Mouse (Mus musculus) ES-Bruce4 (cell line): ENCODE measurements at regions not wholly inside any gene's neighbourhood (a gene's known extent, or its start where the extent isn't known, plus 50 kb on each side); places are given as distances from the start of the nearest gene placed in this dataset.

Experiments
- CTCF ChIP-seq: IDR thresholded peaks from one replicate; pipeline ENCODE4 v1.8.1; 2011; ENCODE audit warnings: low read depth, low read length
- EP300 ChIP-seq: IDR thresholded peaks from 2 replicates; pipeline ENCODE4 v1.6.1; 2011; ENCODE audit warnings: low read depth, low read length; ENCODE audit not compliant: insufficient read depth
- POLR2A ChIP-seq: IDR thresholded peaks from one replicate; pipeline ENCODE4 v1.8.1; 2011; ENCODE audit warnings: low read length; ENCODE audit not compliant: insufficient read depth

GRCm38 (mm10) chr13:107935611-107936010 is 108.6 kb upstream of the Smim15 start:
- TF ChIP-seq POLR2A (no peak), CTCF (no peak), EP300 (no peak)
